Mouse (Mus musculus): ENCODE results near the gene Itih1.
A peak's percentile ranks its signal among the peaks of the same experiment; 100 is the strongest.

The Itih1 gene

GRCm38 (mm10) chr14:30906001-30906400 is 37.1 kb downstream of the Itih1 start:
- DNase-seq (ENCODE audit: extremely low read depth, insufficient read length, low spot score) = no peak

- peak; percentile 78 for DNase-seq (ENCODE audit: extremely low read depth, insufficient read length, low spot score)
Observed at GRCm38 (mm10) chr14:30904307-30904706, 38.8 kb downstream of the Itih1 start.

GRCm38 (mm10) chr14:30903036-30903435 is 40.1 kb downstream of the Itih1 start:
- DNase-seq (ENCODE audit: extremely low read depth, insufficient read length, low spot score) = no peak

- no peak for DNase-seq (ENCODE audit: extremely low read depth, insufficient read length, low spot score)
Observed at GRCm38 (mm10) chr14:30902628-30903027, 40.5 kb downstream of the Itih1 start.

GRCm38 (mm10) chr14:30899972-30900371 is 43.1 kb downstream of the Itih1 start:
- no peak for DNase-seq (ENCODE audit: extremely low read depth, insufficient read length, low spot score)

GRCm38 (mm10) chr14:30888271-30888732 is 54.8 kb downstream of the Itih1 start:
- DNase-seq (ENCODE audit: extremely low read depth, insufficient read length, low spot score) = peak; percentile 59

DNA sequence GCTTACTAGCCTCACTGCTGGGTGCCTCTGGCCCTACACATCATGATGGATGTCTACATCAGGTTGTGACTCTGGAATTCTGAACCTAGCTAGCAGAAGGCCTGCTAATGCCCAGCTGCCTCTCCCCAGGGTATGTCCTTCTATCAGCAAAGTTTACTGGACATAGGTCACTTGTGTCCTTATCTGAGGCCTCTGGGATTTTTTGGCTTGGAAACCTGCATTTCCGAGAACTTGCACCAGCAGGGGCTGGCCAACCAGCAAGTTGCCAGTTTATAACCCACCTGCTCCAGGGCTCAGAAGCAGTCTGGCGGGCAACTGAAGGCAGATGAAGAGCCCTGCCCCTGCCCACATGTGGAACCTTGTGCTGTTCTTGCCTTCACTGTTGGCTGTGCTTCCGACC is 56.9 kb downstream of the Itih1 start, which contains the start of gene Itih4:
Itih4 (plus strand) TSS at position 273 of the 400 bp plus-strand sequence.
- no peak for DNase-seq (ENCODE audit: extremely low read depth, insufficient read length, low spot score)

- no peak for DNase-seq (ENCODE audit: extremely low read depth, insufficient read length, low spot score)
Observed at GRCm38 (mm10) chr14:30885298-30885697, 57.8 kb downstream of the Itih1 start.

- DNase-seq (ENCODE audit: extremely low read depth, insufficient read length, low spot score) = no peak
Observed at GRCm38 (mm10) chr14:30881718-30882108, 61.4 kb downstream of the Itih1 start.

DNA sequence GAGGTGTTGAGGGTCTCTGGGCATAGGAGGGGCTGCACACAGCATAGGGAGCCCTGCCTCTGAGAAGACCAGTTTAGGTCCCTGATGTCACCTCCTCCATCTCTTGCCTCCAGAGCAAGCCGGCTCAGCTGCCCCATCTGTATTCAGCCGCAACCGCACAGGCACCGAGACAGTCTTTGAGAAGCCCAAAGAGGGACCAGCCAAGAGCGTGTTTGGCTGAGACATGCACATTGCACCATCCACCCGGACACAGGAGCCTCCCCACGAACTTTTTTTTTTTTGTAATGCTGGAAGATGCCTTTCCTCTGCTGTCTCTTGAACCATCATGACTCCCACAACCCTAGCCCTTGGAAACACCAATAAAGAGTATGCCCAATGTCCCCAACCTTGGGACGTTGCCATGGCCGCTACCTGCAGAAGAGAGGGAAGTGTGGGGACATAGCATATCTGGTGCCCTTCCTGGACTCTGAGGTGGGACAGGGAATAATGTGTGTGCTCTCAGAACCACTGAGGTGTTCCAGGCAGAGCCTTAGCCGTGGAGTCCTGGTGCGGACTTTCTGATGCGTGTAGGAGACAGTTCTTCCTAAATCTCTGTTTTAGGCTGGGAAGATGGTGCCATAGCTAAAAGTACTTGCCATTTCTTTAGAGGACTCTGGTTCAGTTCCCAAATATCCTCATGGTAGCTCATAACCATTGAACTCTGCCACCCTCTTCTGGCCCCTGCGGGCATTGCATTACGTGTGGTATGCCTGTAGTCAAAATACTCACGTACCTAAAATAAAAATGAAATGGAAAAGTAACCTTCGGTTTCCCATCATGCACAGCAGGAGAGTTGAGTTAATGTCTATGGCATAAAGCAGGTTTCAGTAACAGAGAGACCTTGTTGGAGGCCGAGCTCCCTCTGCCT is 62.0 kb downstream of the Itih1 start:
- DNase-seq (ENCODE audit: extremely low read depth, insufficient read length, low spot score) = no peak

DNA sequence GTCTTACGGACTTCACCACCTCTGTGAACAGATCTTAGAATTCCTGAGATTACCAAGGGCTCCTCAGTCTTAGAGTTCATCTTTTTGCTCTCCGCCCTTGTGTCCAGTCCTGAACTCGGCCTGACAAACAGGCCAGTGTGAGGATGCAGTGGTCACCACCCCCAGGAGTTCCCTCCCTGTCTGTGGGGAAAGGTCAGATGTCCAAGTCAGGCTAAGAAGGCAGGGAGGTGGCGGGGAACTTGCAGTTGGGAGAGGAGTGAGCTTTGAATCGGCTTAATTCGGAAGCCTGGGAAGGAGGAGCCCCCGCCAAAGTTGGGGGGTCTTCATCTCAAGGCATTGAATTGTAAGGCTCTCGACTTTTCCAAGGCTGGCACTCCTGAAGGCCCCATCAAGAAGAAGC is 62.8 kb downstream of the Itih1 start:
- DNase-seq (ENCODE audit: extremely low read depth, insufficient read length, low spot score) = no peak

GRCm38 (mm10) chr14:30879794-30880193 is 63.3 kb downstream of the Itih1 start:
- DNase-seq (ENCODE audit: extremely low read depth, insufficient read length, low spot score) = no peak
